In the genomic region with DNA sequence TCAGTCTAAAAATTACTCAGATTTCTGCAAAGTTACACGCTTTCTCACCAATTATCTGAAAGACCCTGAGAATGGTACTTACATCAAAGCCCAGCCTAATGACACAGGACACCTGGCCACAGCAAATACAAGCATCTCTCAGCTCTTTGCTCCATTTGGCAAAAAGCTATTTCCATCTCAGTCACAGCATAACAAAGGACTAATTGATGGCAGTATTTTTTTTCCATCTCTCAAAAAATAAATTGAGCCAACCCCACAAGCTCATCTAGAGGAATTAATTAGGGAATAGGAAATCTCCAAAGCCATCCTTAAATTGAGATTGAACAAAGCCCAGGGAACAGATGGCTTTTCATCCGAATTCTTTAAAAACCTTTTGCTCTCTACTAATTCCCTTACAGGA, we compare ENCODE assay signal across 20 mouse cellular contexts.
DNase-seq lines count a peak whose midpoint lies in the region; ATAC-seq and TF ChIP-seq lines count a peak whose summit lies in the region.
"Had no signal": no experiment of that assay in that cellular context is flagged by ENCODE, and none has a peak within 500 bp of the region (broad histone marks: within the 10 kb centered on the region; RNA-seq: fewer than 3 reads in every experiment).

No protein-coding gene starts in this region.

- H3K27me3 ChIP-seq in limb, embryonic 14.5 days (ENCODE audit: control insufficient read depth, insufficient read depth, low read length): no peaks in the 10 kb centered on the region
- no peaks in the 10 kb centered on the region for H3K27me3 ChIP-seq in limb, embryonic 10.5 days (ENCODE audit: low read depth, poor library complexity, severe bottlenecking)
- no peaks in the 10 kb centered on the region for H3K27me3 ChIP-seq in forebrain, embryonic 15.5 days
- H3K27me3 ChIP-seq in midbrain, postnatal 0 days (ENCODE audit: insufficient read depth, low read length): no peaks in the 10 kb centered on the region
- no peaks in the 10 kb centered on the region for H3K27me3 ChIP-seq in intestine, embryonic 16.5 days (replicated peaks; ENCODE audit: control insufficient read depth, insufficient read depth, low read length)
- H3K27me3 ChIP-seq: embryonic facial prominence, embryonic 12.5 days; limb, embryonic 12.5 days; liver, embryonic 15.5 days had no signal

- no peaks in the 10 kb centered on the region for H3K4me1 ChIP-seq in limb, embryonic 14.5 days (ENCODE audit: control insufficient read depth, insufficient read depth, low read length)
- H3K4me1 ChIP-seq in limb, embryonic 10.5 days: no peaks in the 10 kb centered on the region
- H3K4me1 ChIP-seq in forebrain, embryonic 15.5 days: peaks cover 14% of the 10 kb centered on the region
- no peaks in the 10 kb centered on the region for H3K4me1 ChIP-seq in midbrain, postnatal 0 days (ENCODE audit: insufficient read depth, low read length)
- no peaks in the 10 kb centered on the region for H3K4me1 ChIP-seq in intestine, embryonic 16.5 days (ENCODE audit: control insufficient read depth, insufficient read depth, low read length)
- H3K4me1 ChIP-seq: limb, embryonic 12.5 days; liver, embryonic 15.5 days had no signal

- H3K9me3 ChIP-seq in limb, embryonic 14.5 days (ENCODE audit: control insufficient read depth, low read length): no peaks in the 10 kb centered on the region
- no peaks in the 10 kb centered on the region for H3K9me3 ChIP-seq in limb, embryonic 10.5 days (replicated peaks)
- no peaks in the 10 kb centered on the region for H3K9me3 ChIP-seq in forebrain, embryonic 15.5 days
- H3K9me3 ChIP-seq in midbrain, postnatal 0 days (ENCODE audit: low read length): no peaks in the 10 kb centered on the region
- H3K9me3 ChIP-seq in intestine, embryonic 16.5 days (ENCODE audit: control insufficient read depth, low read length): no peaks in the 10 kb centered on the region
- H3K9me3 ChIP-seq: embryonic facial prominence, embryonic 12.5 days; limb, embryonic 12.5 days; liver, embryonic 15.5 days had no signal

- no peak; the same call in 1 of the 2 replicates for ATAC-seq in limb, embryonic 14.5 days (ENCODE audit: low FRiP score, low read depth)
- ATAC-seq in forebrain, embryonic 15.5 days (replicated peaks): peak; percentile 77
- no peak for ATAC-seq in midbrain, postnatal 0 days (ENCODE audit: low FRiP score)
- ATAC-seq in intestine, embryonic 16.5 days: no peak
- ATAC-seq: activated CD4-positive, CD25-positive, alpha-beta regulatory T cell, adult 4 months; lung, postnatal 0 days; Patski had no signal

- no peaks in the 10 kb centered on the region for H3K36me3 ChIP-seq in limb, embryonic 14.5 days (ENCODE audit: control insufficient read depth, insufficient read depth, low read length)
- H3K36me3 ChIP-seq in limb, embryonic 10.5 days: no peaks in the 10 kb centered on the region
- no peaks in the 10 kb centered on the region for H3K36me3 ChIP-seq in forebrain, embryonic 15.5 days
- H3K36me3 ChIP-seq in midbrain, postnatal 0 days (ENCODE audit: insufficient read depth, low read length): no peaks in the 10 kb centered on the region
- no peaks in the 10 kb centered on the region for H3K36me3 ChIP-seq in intestine, embryonic 16.5 days (ENCODE audit: control insufficient read depth, insufficient read depth, low read length)
- H3K36me3 ChIP-seq: embryonic facial prominence, embryonic 12.5 days; limb, embryonic 12.5 days; liver, embryonic 15.5 days had no signal

- no peak for TF ChIP-seq POLR2A in limb, embryonic 14.5 days (IDR thresholded peaks at IDR 0.05; ENCODE audit: borderline replicate concordance, extremely low read depth, insufficient read depth, insufficient read length)

- no peak overlapping the region for H3K4me2 ChIP-seq in limb, embryonic 14.5 days (replicated peaks; ENCODE audit: low read depth, low read length, severe bottlenecking)
- H3K4me2 ChIP-seq in forebrain, embryonic 15.5 days (replicated peaks): no peak overlapping the region
- H3K4me2 ChIP-seq in midbrain, postnatal 0 days (ENCODE audit: low read depth, low read length, poor library complexity, severe bottlenecking): no peak overlapping the region
- no peak overlapping the region for H3K4me2 ChIP-seq in intestine, embryonic 16.5 days (ENCODE audit: low read depth, low read length)
- H3K4me2 ChIP-seq: embryonic facial prominence, embryonic 12.5 days; heart, embryonic 11.5 days; limb, embryonic 12.5 days; liver, embryonic 15.5 days had no signal

- WGBS in limb, embryonic 14.5 days: 52% methylated on average over 2 of the region's 2 CpGs
- WGBS in limb, embryonic 10.5 days: 75% methylated on average over 2 of the region's 2 CpGs
- WGBS in forebrain, embryonic 15.5 days: 11% methylated on average over 2 of the region's 2 CpGs
- WGBS in midbrain, postnatal 0 days: 52% methylated on average over 2 of the region's 2 CpGs
- 79% methylated on average over 2 of the region's 2 CpGs for WGBS in intestine, embryonic 16.5 days

- no peak overlapping the region for H3K4me3 ChIP-seq in limb, embryonic 14.5 days (replicated peaks; ENCODE audit: low read length)
- H3K4me3 ChIP-seq in limb, embryonic 10.5 days: no peak overlapping the region
- no peak overlapping the region for H3K4me3 ChIP-seq in forebrain, embryonic 15.5 days
- no peak overlapping the region for H3K4me3 ChIP-seq in midbrain, postnatal 0 days (ENCODE audit: low read depth, low read length)
- H3K4me3 ChIP-seq in intestine, embryonic 16.5 days (ENCODE audit: low read length): no peak overlapping the region
- H3K4me3 ChIP-seq: embryonic facial prominence, embryonic 12.5 days; left cerebral cortex, adult 2 months; limb, embryonic 12.5 days; liver, embryonic 15.5 days; myocyte had no signal

- peak; percentile 6 for DNase-seq in limb, embryonic 14.5 days (ENCODE audit: low spot score)
- no peak for DNase-seq in limb, embryonic 10.5 days (ENCODE audit: low spot score)
- peak; percentile 14 for DNase-seq in brain, embryonic 18.5 days (ENCODE audit: low read depth, low spot score)
- DNase-seq in midbrain, postnatal 0 days (ENCODE audit: low spot score): peak; percentile 3
- no peak for DNase-seq in cerebellum, adult 11 months
- DNase-seq: heart, postnatal 14 days; kidney, adult 11 months; kidney, postnatal 14 days; right cerebral cortex, postnatal 14 days had no signal

- H3K9ac ChIP-seq in limb, embryonic 14.5 days (ENCODE audit: low read depth, low read length, severe bottlenecking): no peak overlapping the region
- H3K9ac ChIP-seq in forebrain, embryonic 15.5 days (replicated peaks): no peak overlapping the region
- no peak overlapping the region for H3K9ac ChIP-seq in midbrain, postnatal 0 days (replicated peaks; ENCODE audit: low read length, poor library complexity, severe bottlenecking)
- H3K9ac ChIP-seq in intestine, embryonic 16.5 days (ENCODE audit: low read depth, low read length): no peak overlapping the region
- H3K9ac ChIP-seq: embryonic facial prominence, embryonic 12.5 days; limb, embryonic 12.5 days; liver, embryonic 15.5 days had no signal

- H3K27ac ChIP-seq in limb, embryonic 14.5 days (replicated peaks; ENCODE audit: low read depth, low read length): no peak overlapping the region
- H3K27ac ChIP-seq in limb, embryonic 10.5 days: no peak overlapping the region
- peak overlapping the region; percentile 70 for H3K27ac ChIP-seq in forebrain, embryonic 15.5 days (replicated peaks)
- no peak overlapping the region for H3K27ac ChIP-seq in midbrain, postnatal 0 days (ENCODE audit: low read depth, low read length)
- H3K27ac ChIP-seq in intestine, embryonic 16.5 days (ENCODE audit: low read length): no peak overlapping the region
- H3K27ac ChIP-seq: embryonic facial prominence, embryonic 12.5 days; left cerebral cortex, adult 2 months; limb, embryonic 12.5 days; liver, embryonic 15.5 days had no signal

- no peak for TF ChIP-seq CTCF in midbrain, postnatal 0 days (IDR thresholded peaks at IDR 0.05)

Comparison
In these comparisons a context has a peak if more than half of its experiments do, and no peak if none do; other contexts are left out.
1. DNase-seq: peak in limb, embryonic 14.5 days (single experiment), brain, embryonic 18.5 days (single experiment) and midbrain, postnatal 0 days (single experiment); none in limb, embryonic 10.5 days (single experiment) and cerebellum, adult 11 months (single experiment).